Mouse (Mus musculus) B cell, adult (primary cell): ENCODE data around the gene Clic4. TPM values are rescaled to one million over a fixed set of nuclear protein-coding genes. Genes with fewer than 3 reads are reported as not detected.

ENCODE experiments used
- total RNA-seq: library from RNA; stranded (reverse); gene quantifications from 4 replicates; pipeline ENCODE4 v1.2.4, GENCODE M21; 2023; ENCODE audit not compliant: inconsistent age

Gene Clic4
- total RNA-seq, result 47.5 to 53.7 TPM (median 49.1 TPM) in 4 replicates

GRCm38 (mm10) chr4:135272640-135273306, at the start of gene Clic4:
TSS of gene Clic4 (minus strand) at chr4:135272814.

Other genes with a start within 250 kb of the Clic4 start
- 88.7 to 98.6 TPM (median 91.7 TPM) in 4 replicates for gene Runx3, start 152.2 kb downstream of the Clic4 start, total RNA-seq
- gene Srrm1, start 80.5 kb upstream of the Clic4 start, total RNA-seq, result 297 to 349 TPM (median 319 TPM) in 4 replicates
- gene Ncmap, start 125.4 kb upstream of the Clic4 start, total RNA-seq, result not detected in 4 replicates
- 5.4 to 8.5 TPM (median 7.6 TPM) in 4 replicates for gene Rcan3, start 161.0 kb upstream of the Clic4 start, total RNA-seq
- not detected in 4 replicates for gene Stpg1, start 222.0 kb upstream of the Clic4 start, total RNA-seq
- 63.1 to 83.7 TPM (median 71.0 TPM) in 4 replicates for gene Nipal3, start 222.2 kb upstream of the Clic4 start, total RNA-seq